Mouse (Mus musculus) megakaryocyte, embryonic 14.5 days (primary cell): ENCODE data around the gene Trhr2. TPM values are rescaled to one million over a fixed set of nuclear protein-coding genes. Genes with fewer than 3 reads are reported as not detected.
A peak's percentile ranks its signal among the peaks of the same experiment; 100 is the strongest.

Experiments used
- H3K27me3 ChIP-seq: replicated peaks from 2 replicates; pipeline ENCODE3; 2012; ENCODE audit warnings: inconsistent platforms
- H3K36me3 ChIP-seq: replicated peaks from 2 replicates; pipeline ENCODE3; 2012; ENCODE audit warnings: low read length, inconsistent platforms, mixed read lengths
- H3K4me1 ChIP-seq: 2 replicates; pipeline ENCODE4 v1.6.1; 2012; ENCODE audit warnings: inconsistent platforms
- H3K4me3 ChIP-seq: replicated peaks from 2 replicates; pipeline ENCODE3; 2012; ENCODE audit warnings: moderate library complexity, mild to moderate bottlenecking, inconsistent platforms
- H3K9me3 ChIP-seq: 2 replicates; pipeline ENCODE4 v1.6.1; 2012; ENCODE audit warnings: inconsistent platforms
- FLI1 ChIP-seq: IDR thresholded peaks from 2 replicates; pipeline ENCODE4 v1.6.1; 2012; ENCODE audit warnings: low read length, inconsistent platforms, mixed read lengths
- GATA1 ChIP-seq: IDR thresholded peaks from 3 replicates; pipeline ENCODE4 v1.6.1; 2012; ENCODE audit warnings: mixed read lengths, low read length, inconsistent platforms, borderline replicate concordance
- polyA plus RNA-seq: library from polyadenylated mRNA; stranded (reverse); fragments of >175 nt; gene quantifications from 2 replicates; pipeline ENCODE4 v1.2.3, GENCODE M21; 2012; ENCODE audit warnings: low replicate concordance; ENCODE audit not compliant: insufficient read depth

Trhr2 gene
- polyA plus RNA-seq, 1 experiment, result not detected

GRCm38 (mm10) chr8:122357202-122357601 lies 3.3 kb downstream of the Trhr2 start:
- Histone ChIP-seq H3K36me3 (no peaks in the 10 kb centered on the region), H3K4me1 (peaks cover 92% of the 10 kb centered on the region), H3K9me3 (no peaks in the 10 kb centered on the region), H3K27me3 (peaks cover 34% of the 10 kb centered on the region), H3K4me3 (peak overlapping the region; percentile 53)
- TF ChIP-seq GATA1 (no peak), FLI1 (no peak)

GRCm38 (mm10) chr8:122355642-122356606 lies 4.6 kb downstream of the Trhr2 start:
- Histone ChIP-seq H3K36me3 (no peaks in the 10 kb centered on the region), H3K27me3 (peaks cover 23% of the 10 kb centered on the region), H3K9me3 (no peaks in the 10 kb centered on the region), H3K4me1 (peaks cover 92% of the 10 kb centered on the region), H3K4me3 (peak overlapping the region; percentile 78)
- no peak for TF ChIP-seq GATA1
- no peak for TF ChIP-seq FLI1

GRCm38 (mm10) chr8:122354157-122354556 lies 6.4 kb downstream of the Trhr2 start:
- H3K4me1 ChIP-seq, result peaks cover 98% of the 10 kb centered on the region
- peaks cover 15% of the 10 kb centered on the region for H3K27me3 ChIP-seq
- no peaks in the 10 kb centered on the region for H3K9me3 ChIP-seq
- TF ChIP-seq GATA1 (no peak), FLI1 (no peak)
- H3K4me3 ChIP-seq, result no peak overlapping the region
- H3K36me3 ChIP-seq, result no peaks in the 10 kb centered on the region

DNA sequence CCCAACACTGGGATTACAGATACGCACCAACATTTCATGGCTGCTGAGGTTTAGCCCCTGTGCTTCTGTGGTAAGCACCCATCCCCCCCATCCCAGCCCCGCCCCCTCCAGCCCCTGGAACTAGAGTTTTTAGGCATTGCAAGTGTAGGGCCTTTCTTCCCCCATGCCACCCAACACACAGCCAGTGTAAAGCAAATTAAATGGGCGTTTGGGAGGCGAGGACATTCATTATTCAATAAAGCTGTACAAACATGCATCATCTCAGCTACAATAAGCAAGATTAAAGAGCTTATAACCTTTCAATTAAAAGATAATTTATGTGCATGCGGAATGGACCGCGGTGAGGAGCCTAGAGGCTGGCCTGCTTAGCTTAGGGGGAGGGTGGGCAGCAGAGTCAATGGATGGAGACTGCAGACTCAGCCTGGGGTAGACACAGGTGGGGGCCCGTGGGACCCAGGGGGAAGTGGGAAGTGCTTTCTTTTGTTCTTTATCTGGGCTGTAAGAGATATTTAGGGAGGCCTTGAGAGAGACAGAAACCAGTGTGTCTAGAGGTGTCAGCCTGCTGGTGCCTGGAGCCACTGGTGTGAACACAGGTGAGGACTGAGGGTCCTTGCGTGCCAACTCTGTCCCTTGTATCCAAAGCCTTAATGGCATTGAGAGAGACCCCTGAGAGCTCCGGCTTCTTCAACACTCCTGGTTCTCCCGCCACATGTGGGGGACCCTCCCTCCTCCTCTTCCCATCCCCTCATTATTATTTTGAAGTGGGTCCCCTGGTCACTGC lies 10.0 kb downstream of the Trhr2 start:
- Histone ChIP-seq H3K9me3 (no peaks in the 10 kb centered on the region), H3K36me3 (no peaks in the 10 kb centered on the region), H3K4me3 (no peak overlapping the region), H3K4me1 (peaks cover 98% of the 10 kb centered on the region), H3K27me3 (peaks cover 4% of the 10 kb centered on the region)
- TF ChIP-seq FLI1 (no peak), GATA1 (no peak)

DNA sequence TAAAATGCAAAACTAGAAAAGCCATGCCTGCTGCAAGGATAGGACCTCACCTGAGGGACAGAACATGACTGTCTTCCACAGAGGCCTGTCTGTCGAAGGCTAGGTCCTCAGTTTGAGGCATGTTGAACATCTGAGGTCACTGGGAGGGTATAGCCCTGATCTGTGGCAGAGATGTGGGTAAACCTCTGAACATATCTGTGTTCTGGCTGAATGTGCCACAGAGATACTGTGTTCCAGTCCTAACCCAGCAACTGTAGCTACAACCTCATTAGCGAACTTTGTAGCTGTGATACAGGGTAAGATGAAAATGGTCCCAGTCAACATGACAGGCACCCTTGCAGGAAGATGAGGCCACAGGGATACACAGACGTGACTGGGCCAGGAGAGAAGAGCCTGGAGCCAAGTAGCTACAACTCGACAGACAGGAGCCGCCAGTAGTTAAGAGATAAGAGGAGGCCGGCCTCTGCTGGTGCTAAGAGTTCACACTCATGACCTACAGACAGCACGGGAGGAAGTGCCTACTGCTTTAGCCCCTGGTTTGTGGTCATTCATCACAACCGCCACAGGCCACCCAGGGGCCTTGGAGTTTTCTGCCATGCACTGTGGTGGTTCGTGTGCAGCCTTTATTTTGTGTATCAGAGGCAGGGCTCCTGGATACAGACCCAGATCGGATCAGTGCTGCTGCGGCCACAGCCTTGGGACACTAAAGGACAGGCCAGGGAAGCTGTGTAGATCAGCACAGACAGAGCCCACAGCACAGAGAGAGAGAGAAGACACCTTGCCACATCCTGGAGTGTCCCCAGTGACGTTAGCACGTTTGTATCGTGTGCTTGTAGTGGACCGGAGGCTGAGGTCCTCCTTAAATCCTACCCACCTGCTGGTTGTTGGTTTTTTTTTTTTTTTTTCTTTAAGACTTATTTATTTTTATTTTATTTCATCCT lies 10.9 kb downstream of the Trhr2 start:
- TF ChIP-seq GATA1 (no peak), FLI1 (no peak)
- peaks cover 98% of the 10 kb centered on the region for H3K4me1 ChIP-seq
- peak overlapping the region; percentile 84 for H3K4me3 ChIP-seq
- no peaks in the 10 kb centered on the region for H3K9me3 ChIP-seq
- H3K36me3 ChIP-seq, result no peaks in the 10 kb centered on the region
- peaks cover 4% of the 10 kb centered on the region for H3K27me3 ChIP-seq

DNA sequence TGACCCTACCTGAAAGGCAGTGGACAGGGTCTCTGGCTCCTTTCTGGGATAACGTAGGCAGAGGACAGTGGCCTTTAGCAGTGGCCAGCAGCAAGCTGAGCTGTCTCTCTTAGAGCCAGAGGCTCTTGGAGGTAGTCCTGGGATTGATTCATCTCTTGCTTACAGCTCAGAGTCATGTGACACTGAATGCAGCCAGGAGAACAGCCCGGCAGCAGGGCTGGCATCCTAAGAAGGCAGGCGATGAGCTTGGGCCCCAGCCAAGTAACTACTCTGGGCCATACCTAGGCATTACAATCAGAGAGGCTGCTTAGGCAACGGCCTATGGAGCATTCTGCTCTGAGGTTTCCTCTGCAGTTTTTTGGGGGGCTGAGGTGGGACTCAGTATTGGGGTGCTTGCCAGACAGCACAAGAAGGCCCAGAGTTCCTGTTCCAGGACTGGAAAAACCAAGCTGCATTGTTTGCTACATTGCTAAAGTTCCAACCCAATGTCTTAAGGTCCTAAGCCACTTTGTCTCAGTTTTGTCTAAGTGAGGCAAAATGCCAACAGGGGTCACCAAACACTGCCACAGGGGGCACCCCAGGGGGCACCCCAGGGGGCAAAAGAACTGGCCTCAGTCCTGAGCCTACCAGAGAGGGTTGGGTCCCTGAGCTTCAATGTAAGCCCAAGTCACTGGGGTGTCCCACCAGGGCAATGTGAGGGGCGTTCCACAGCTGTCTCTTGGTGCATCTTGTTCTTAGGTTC lies 12.6 kb downstream of the Trhr2 start:
- no peak overlapping the region for H3K4me3 ChIP-seq
- H3K4me1 ChIP-seq, result peaks cover 98% of the 10 kb centered on the region
- no peaks in the 10 kb centered on the region for H3K27me3 ChIP-seq
- H3K36me3 ChIP-seq, result no peaks in the 10 kb centered on the region
- TF ChIP-seq FLI1 (no peak), GATA1 (no peak)
- no peaks in the 10 kb centered on the region for H3K9me3 ChIP-seq

- Histone ChIP-seq H3K4me3 (peak overlapping the region; percentile 82), H3K9me3 (no peaks in the 10 kb centered on the region), H3K4me1 (peaks cover 100% of the 10 kb centered on the region), H3K27me3 (no peaks in the 10 kb centered on the region), H3K36me3 (peaks cover 17% of the 10 kb centered on the region)
- TF ChIP-seq GATA1 (no peak), FLI1 (no peak)
These were observed 15.1 kb downstream of the Trhr2 start for GRCm38 (mm10) chr8:122345181-122346095.

- peaks cover 29% of the 10 kb centered on the region for H3K36me3 ChIP-seq
- peak overlapping the region; percentile 89 for H3K4me3 ChIP-seq
- TF ChIP-seq FLI1 (no peak), GATA1 (no peak)
- peaks cover 100% of the 10 kb centered on the region for H3K4me1 ChIP-seq
- H3K27me3 ChIP-seq, result no peaks in the 10 kb centered on the region
- H3K9me3 ChIP-seq, result no peaks in the 10 kb centered on the region
These were observed 16.3 kb downstream of the Trhr2 start for GRCm38 (mm10) chr8:122344219-122344618.
